Mouse (Mus musculus) MEL (cell line): Measurements from ENCODE around the gene Gm136.

Experiments used
- CTCF ChIP-seq, 3 experiments: IDR thresholded peaks in 2 of 3; conservative IDR thresholded peaks in 1 of 3; 2 replicates each; pipeline ENCODE4 v1.5.1; 2011 to 2012; ENCODE audit warnings: low read length in 3 of 3, low read depth in 2 of 3, mild to moderate bottlenecking in 2 of 3, improper control_type of control experiment in 1 of 3, inconsistent platforms in 1 of 3, mixed read lengths in 1 of 3, moderate library complexity in 1 of 3; ENCODE audit not compliant: control insufficient read depth in 1 of 3, insufficient read depth in 1 of 3, poor library complexity in 1 of 3, severe bottlenecking in 1 of 3
- GABPA ChIP-seq: IDR thresholded peaks from 2 replicates; pipeline ENCODE4 v1.6.1; 2012; ENCODE audit warnings: low read depth, mild to moderate bottlenecking, inconsistent platforms, low read length, improper control_type of control experiment, moderate library complexity
- MAX ChIP-seq: IDR thresholded peaks from 2 replicates; pipeline ENCODE4 v1.6.1; 2011; ENCODE audit warnings: low read length, improper control_type of control experiment
- POLR2A ChIP-seq, 2 experiments: IDR thresholded peaks; 2 replicates each; pipeline ENCODE4 v1.6.1; 2011 to 2012; ENCODE audit warnings: low read length in 2 of 2, mild to moderate bottlenecking in 2 of 2, control low read depth in 1 of 2, improper control_type of control experiment in 1 of 2, low read depth in 1 of 2, moderate library complexity in 1 of 2; ENCODE audit not compliant: control insufficient read depth in 1 of 2, insufficient read depth in 1 of 2, poor library complexity in 1 of 2

- no peak for TF ChIP-seq CTCF (IDR thresholded peaks at IDR 0.05 in 2 of 3, conservative IDR thresholded peaks at IDR 0.05 in 1 of 3; ENCODE audit: control insufficient read depth in 1 of 3, insufficient read depth in 1 of 3, low read depth in 2 of 3, low read length in 3 of 3, poor library complexity in 1 of 3, severe bottlenecking in 1 of 3)
- TF ChIP-seq MAX: no peak
- TF ChIP-seq POLR2A (IDR thresholded peaks at IDR 0.05; ENCODE audit: control insufficient read depth in 1 of 2, insufficient read depth in 1 of 2, low read depth in 1 of 2, low read length in 2 of 2, poor library complexity in 1 of 2): no peak
- TF ChIP-seq GABPA: no peak
These were observed 53.8 kb downstream of the Gm136 start for GRCm38 (mm10) chr4:34702231-34702630.
